Mouse (Mus musculus) 3134 (cell line): Measurements from ENCODE around the gene Yap1.

Experiments used
- DNase-seq: peaks from one replicate; pipeline ENCODE4 v3.0.0-alpha.2; 2011; ENCODE audit warnings: low spot score; ENCODE audit not compliant: insufficient read length; ENCODE audit errors: extremely low read depth

Yap1 gene

GRCm38 (mm10) chr9:7978502-7978901 is 25.9 kb downstream of the Yap1 start:
- no peak for DNase-seq

DNA sequence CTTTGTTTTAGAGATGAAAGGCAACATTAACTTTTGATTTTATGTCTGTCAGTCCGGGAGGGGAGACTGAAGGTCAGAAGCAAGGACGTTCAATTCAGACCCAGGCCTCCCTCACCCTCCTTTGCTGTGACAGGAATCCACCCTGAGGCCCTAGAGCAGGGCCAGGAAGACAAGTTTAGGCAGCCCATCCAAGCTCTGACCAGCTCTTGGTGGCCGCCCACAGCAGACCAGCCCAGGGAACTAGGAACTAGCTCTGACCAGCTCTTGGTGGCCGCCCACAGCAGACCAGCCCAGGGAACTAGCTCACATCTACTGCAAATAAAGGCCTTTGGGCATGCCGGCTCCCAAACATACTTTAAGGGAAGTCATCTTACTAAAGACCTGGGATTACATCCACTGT is 26.8 kb downstream of the Yap1 start:
- DNase-seq = no peak

DNA sequence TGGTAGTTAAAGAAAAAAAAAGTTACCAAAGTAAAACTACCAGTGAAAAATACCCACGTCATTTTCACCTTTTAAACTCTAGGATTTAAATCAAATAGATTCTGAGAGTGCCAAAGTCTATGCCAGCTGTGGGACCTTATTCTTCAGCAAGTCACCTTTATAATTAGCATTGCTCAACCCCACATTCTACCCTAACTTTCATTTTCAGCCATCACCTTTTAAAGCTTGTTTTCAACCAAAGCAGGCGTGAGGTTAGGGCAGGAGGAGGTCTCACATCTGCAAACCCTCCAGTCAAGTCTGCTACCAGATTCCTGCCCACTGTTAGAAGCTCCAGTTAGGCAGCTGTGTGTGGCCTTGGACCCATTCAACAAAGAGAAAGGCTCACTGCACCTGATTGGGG is 32.4 kb downstream of the Yap1 start:
- DNase-seq = no peak

- no peak for DNase-seq
These were observed 36.4 kb downstream of the Yap1 start for GRCm38 (mm10) chr9:7967980-7968379.

GRCm38 (mm10) chr9:7965590-7965989 is 38.8 kb downstream of the Yap1 start:
- peak; percentile 12 for DNase-seq

DNA sequence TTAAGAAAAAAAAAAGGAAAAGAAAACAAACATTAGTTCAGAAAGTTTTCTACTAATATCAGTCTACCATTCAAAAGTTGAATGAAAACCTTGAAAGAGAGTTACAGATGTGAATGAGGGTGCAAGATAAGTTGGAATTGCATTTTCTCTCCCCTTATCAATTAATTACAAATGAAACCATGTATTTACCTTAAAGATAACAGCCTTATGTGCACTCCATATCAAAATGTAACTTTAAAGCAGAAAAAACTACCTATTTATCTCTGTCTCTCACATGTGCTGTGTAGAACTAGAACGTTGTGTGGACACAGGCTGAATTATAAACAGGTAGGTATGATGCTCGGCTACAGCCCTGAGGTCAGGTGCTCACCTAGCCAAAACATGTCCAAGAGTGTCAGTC is 40.5 kb downstream of the Yap1 start:
- no peak for DNase-seq

DNA sequence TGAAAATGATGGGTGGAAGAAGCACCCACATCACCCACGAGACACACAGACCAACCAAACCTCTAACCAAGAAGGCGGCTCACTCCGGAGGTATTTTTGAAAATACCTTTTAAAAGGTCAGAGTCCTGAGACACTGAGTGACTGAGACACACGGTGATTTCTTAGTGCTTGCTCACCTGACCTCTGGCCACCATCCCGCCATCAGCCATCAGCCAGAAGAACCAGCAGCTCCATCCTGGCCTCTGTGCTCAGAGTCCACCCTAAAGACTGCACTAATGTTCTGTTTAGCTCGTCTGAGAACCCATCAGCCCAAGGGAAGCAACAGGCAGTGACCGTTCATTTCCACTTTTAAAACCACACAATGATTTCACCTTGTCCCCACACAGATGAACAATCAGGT is 41.5 kb downstream of the Yap1 start:
- DNase-seq = no peak

- DNase-seq = no peak
These were observed 42.8 kb downstream of the Yap1 start for GRCm38 (mm10) chr9:7961366-7962160.

DNA sequence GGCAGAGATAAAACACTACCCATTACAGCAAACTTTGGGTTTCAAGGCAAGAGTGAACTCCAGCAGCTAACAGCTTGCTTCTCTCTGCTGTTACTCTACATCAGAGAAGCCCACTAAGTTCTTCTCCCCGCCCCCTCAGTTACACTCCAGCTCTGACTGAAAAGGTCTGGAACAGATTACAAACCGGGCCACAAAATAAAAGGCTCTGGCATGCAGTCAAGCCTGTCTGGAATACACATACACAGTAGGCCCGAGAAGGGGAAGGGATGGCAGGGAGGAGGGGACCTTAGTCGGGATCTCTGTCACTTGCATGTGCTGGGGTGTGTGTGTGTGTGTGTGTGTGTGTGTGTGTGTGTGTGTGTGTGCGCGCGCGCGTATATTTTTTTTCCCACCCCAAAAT is 44.0 kb downstream of the Yap1 start:
- DNase-seq = no peak

DNA sequence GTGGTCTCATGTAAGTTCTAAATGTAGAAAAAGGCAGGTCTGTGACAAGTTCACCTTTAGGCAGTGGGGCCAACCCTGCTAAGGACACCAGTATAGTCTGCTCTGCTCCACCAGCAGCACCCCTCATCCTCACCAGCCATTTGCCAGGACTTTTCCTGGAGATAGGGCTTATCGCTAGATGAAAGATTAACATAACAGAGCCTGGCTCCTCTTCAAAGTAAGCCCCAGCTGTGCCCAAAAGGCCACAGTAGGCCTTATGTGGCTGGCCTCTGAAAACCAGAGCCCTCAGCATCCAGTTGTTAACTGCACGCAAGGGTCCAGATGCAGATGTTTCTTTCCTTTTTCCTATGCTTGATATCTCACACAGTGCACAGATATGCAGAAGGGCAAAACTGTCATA is 45.1 kb downstream of the Yap1 start:
- DNase-seq = no peak

DNA sequence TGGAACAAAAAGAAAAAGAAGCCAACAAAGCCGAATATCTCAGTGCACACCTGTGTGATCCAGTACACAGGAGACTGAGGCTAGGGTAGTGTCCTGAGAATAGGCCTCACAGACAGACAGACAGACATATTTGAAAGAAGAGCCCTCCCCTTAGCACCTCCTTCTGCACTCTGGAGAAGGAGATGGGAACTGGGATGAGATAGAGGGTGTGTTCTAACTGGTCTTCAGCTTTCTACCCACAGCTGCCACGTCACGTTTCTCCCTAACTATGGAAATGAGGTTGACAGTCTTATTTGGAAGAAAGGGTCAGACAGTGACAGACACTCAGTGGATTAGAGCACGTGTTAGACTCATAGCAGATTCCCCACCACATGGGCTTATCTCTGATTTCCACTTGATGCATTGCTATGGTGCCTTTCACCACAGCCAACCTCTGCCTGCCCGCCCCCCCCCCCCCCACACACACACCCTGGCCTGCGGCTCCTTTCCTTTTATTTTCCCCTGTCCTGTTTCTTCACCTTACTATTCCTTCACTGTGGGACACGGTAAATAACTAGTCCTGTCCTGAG is 46.3 kb downstream of the Yap1 start:
- DNase-seq = no peak

DNA sequence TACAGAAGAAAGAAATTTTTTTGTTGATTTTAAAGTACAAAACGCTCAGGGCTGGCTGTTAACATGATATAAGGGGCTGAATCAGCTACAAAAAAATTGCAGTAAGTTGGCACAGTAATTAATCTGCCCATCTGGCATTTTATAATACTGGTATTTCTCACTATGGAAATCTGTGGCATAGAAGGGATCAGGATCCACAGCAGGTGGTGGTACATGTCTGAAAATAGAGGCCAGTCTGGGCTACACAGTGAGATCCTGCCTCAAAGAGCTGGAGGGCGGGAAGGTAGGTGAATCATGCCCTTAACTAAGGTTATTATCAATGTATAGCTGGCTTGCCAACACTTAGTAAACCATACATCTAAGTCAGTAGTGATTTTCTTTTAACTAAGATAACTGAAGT is 47.0 kb downstream of the Yap1 start:
- DNase-seq = no peak

DNA sequence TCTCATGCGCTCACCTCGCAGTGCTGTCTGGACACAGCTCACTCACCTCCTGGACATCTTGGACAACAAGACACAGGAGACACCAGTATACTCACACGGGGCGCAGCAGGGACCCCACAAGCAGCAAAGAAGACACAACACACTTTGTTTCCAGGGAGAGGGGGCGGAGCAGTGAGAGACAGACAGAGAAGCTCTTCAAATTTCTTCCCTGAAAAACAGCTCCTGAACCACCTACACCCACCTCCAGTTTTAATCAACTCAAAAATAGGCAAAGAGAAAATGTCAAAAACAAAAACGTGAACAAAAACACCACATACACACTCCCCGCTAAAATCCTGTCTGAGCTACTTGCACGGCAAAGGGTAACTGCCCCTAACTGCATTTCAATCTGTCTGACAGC is 48.0 kb downstream of the Yap1 start:
- no peak for DNase-seq

DNA sequence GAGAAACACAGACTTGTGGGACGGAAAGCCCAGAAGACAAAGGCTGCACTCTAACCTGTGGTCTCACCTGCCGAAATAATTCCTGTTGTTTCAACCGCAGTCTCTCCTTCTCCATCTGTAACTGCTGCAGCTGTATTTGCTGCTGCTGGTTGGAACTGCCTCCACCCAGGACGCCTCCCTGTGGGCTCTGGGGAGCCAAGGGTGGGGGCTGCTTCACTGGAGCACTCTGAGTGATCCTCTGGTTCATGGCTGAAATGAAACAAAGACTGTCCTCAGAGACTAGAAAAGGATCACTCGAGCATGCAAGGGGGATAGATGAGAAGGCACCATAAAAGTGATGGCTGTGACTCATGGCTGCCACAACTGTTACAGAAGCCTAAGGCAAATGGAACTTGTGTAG is 51.5 kb downstream of the Yap1 start:
- DNase-seq = no peak

GRCm38 (mm10) chr9:7950211-7950644 is 54.2 kb downstream of the Yap1 start:
- no peak for DNase-seq

GRCm38 (mm10) chr9:7947946-7948345 is 56.5 kb downstream of the Yap1 start:
- no peak for DNase-seq

- DNase-seq = no peak
These were observed 60.5 kb downstream of the Yap1 start for GRCm38 (mm10) chr9:7943796-7944462.

- DNase-seq = no peak
These were observed 61.7 kb downstream of the Yap1 start for GRCm38 (mm10) chr9:7942701-7943100.

GRCm38 (mm10) chr9:7940075-7940474 is 64.3 kb downstream of the Yap1 start:
- no peak for DNase-seq

DNA sequence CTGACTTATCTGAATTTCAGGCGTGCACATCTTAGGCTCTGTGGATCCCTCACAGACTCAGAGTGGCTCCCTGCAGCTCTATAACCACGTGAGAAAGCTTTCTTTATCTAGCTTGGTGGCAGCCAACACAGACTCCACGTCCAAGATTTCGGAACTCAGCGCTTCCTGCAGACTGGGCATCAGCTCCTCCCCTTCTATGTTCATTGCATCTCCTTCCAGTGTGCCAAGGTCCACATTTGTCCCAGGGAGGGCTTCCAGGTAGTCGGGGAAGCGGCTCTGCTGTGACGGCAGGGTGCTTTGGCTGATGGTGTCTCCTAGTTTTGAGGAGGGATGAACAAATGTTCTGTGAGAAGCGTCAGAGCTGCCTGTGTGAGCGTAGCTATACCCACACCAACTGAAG is 70.0 kb downstream of the Yap1 start:
- no peak for DNase-seq

DNA sequence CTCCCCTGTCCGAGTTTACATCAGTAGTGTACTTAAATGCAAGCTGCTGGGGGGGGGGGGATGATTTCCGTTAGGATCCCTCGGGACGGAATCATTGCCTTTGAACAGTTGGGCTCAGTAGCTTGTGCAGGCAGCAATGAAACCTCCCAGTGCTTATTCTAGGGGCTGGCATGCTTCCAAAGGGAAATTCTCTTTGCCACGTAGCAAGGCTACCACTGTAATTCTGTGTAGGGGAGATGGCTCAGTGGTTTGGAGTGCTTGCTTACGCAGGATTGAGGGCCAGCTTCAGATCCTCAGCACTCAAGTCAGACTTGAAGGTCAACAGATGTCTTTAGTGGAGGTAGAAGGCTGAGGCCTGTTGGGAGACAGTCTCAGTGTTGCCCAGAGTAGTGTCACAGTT is 74.8 kb downstream of the Yap1 start:
- DNase-seq = no peak

GRCm38 (mm10) chr9:7928866-7929265 is 75.5 kb downstream of the Yap1 start:
- DNase-seq = no peak
